Mouse (Mus musculus): ENCODE data around the gene Fyn. TPM values are rescaled to one million over a fixed set of nuclear protein-coding genes. Genes with fewer than 3 reads are reported as not detected.

Fyn gene
- polyA plus RNA-seq, 1 experiment from 2014 or later, result 15.1 TPM

- Histone ChIP-seq H3K9ac (no peak overlapping the region), H3K4me1 (no peaks in the 10 kb centered on the region), H3K4me2 (no peak overlapping the region), H3K36me3 (no peaks in the 10 kb centered on the region), H3K4me3 (no peak overlapping the region), H3K27me3 (replicated peaks) (peaks cover 10% of the 10 kb centered on the region; the same call in 1 of the 2 replicates), H3K9me3 (replicated peaks) (no peaks in the 10 kb centered on the region), H3K27ac (no peak overlapping the region)
- 76% methylated on average over 4 of the region's 4 CpGs for WGBS (ENCODE audit: insufficient replicate concordance)
- no peak for ATAC-seq
Measured at GRCm38 (mm10) chr10:39592501-39592900, 223.8 kb downstream of the Fyn start.

GRCm38 (mm10) chr10:39594716-39595115, 226.1 kb downstream of the Fyn start:
- Histone ChIP-seq H3K36me3 (no peaks in the 10 kb centered on the region), H3K4me1 (no peaks in the 10 kb centered on the region), H3K4me3 (no peak overlapping the region), H3K27ac (no peak overlapping the region), H3K9me3 (replicated peaks) (no peaks in the 10 kb centered on the region), H3K4me2 (no peak overlapping the region), H3K9ac (no peak overlapping the region), H3K27me3 (replicated peaks) (peaks cover 7% of the 10 kb centered on the region; the same call in 1 of the 2 replicates)
- ATAC-seq, result no peak
- 39% methylated on average over 1 of the region's 1 CpGs for WGBS (ENCODE audit: insufficient replicate concordance)

- Histone ChIP-seq H3K27ac (no peak overlapping the region), H3K9me3 (replicated peaks) (no peaks in the 10 kb centered on the region), H3K36me3 (no peaks in the 10 kb centered on the region), H3K4me3 (no peak overlapping the region), H3K4me2 (no peak overlapping the region), H3K9ac (no peak overlapping the region), H3K4me1 (no peaks in the 10 kb centered on the region), H3K27me3 (replicated peaks) (peaks cover 12% of the 10 kb centered on the region; the same call in 1 of the 2 replicates)
- ATAC-seq, result no peak
- WGBS (ENCODE audit: insufficient replicate concordance), result 21% methylated on average over 3 of the region's 3 CpGs
Measured at GRCm38 (mm10) chr10:39595862-39596261, 227.2 kb downstream of the Fyn start.

GRCm38 (mm10) chr10:39597116-39597791, 228.6 kb downstream of the Fyn start:
- no peak overlapping the region for H3K4me2 ChIP-seq
- no peaks in the 10 kb centered on the region for H3K4me1 ChIP-seq
- peaks cover 12% of the 10 kb centered on the region; the same call in 1 of the 2 replicates for H3K27me3 ChIP-seq (replicated peaks)
- 52% methylated on average over 9 of the region's 9 CpGs for WGBS (ENCODE audit: insufficient replicate concordance)
- no peak for ATAC-seq
- H3K9ac ChIP-seq, result no peak overlapping the region
- H3K27ac ChIP-seq, result no peak overlapping the region
- H3K36me3 ChIP-seq, result no peaks in the 10 kb centered on the region
- H3K9me3 ChIP-seq (replicated peaks), result no peaks in the 10 kb centered on the region
- no peak overlapping the region for H3K4me3 ChIP-seq

GRCm38 (mm10) chr10:39597792-39598183, 229.1 kb downstream of the Fyn start:
- ATAC-seq, result no peak
- H3K36me3 ChIP-seq, result no peaks in the 10 kb centered on the region
- no peak overlapping the region for H3K9ac ChIP-seq
- no peak overlapping the region for H3K4me3 ChIP-seq
- no peaks in the 10 kb centered on the region for H3K9me3 ChIP-seq (replicated peaks)
- H3K27me3 ChIP-seq (replicated peaks), result peaks cover 12% of the 10 kb centered on the region; the same call in 1 of the 2 replicates
- H3K27ac ChIP-seq, result no peak overlapping the region
- H3K4me1 ChIP-seq, result no peaks in the 10 kb centered on the region
- H3K4me2 ChIP-seq, result no peak overlapping the region
- WGBS (ENCODE audit: insufficient replicate concordance), result 44% methylated on average over 3 of the region's 3 CpGs

- no peaks in the 10 kb centered on the region for H3K36me3 ChIP-seq
- peaks cover 12% of the 10 kb centered on the region; the same call in 1 of the 2 replicates for H3K27me3 ChIP-seq (replicated peaks)
- H3K9me3 ChIP-seq (replicated peaks), result no peaks in the 10 kb centered on the region
- no peak overlapping the region for H3K9ac ChIP-seq
- 68% methylated on average over 4 of the region's 4 CpGs for WGBS (ENCODE audit: insufficient replicate concordance)
- H3K4me3 ChIP-seq, result no peak overlapping the region
- no peaks in the 10 kb centered on the region for H3K4me1 ChIP-seq
- H3K27ac ChIP-seq, result no peak overlapping the region
- H3K4me2 ChIP-seq, result no peak overlapping the region
- ATAC-seq, result no peak
Measured at GRCm38 (mm10) chr10:39599601-39600000, 230.9 kb downstream of the Fyn start.

GRCm38 (mm10) chr10:39600115-39600514, 231.5 kb downstream of the Fyn start:
- Histone ChIP-seq H3K36me3 (no peaks in the 10 kb centered on the region), H3K9ac (no peak overlapping the region), H3K27me3 (replicated peaks) (peaks cover 12% of the 10 kb centered on the region; the same call in 1 of the 2 replicates), H3K4me3 (no peak overlapping the region), H3K9me3 (replicated peaks) (no peaks in the 10 kb centered on the region), H3K27ac (no peak overlapping the region), H3K4me1 (no peaks in the 10 kb centered on the region), H3K4me2 (no peak overlapping the region)
- no peak for ATAC-seq
- WGBS (ENCODE audit: insufficient replicate concordance), result 33% methylated on average over 1 of the region's 1 CpGs

GRCm38 (mm10) chr10:39601068-39601467, 232.4 kb downstream of the Fyn start:
- no peak overlapping the region for H3K27ac ChIP-seq
- no peak for ATAC-seq
- H3K4me3 ChIP-seq, result no peak overlapping the region
- H3K4me2 ChIP-seq, result no peak overlapping the region
- peaks cover 12% of the 10 kb centered on the region; the same call in 1 of the 2 replicates for H3K27me3 ChIP-seq (replicated peaks)
- H3K9me3 ChIP-seq (replicated peaks), result no peaks in the 10 kb centered on the region
- no peak overlapping the region for H3K9ac ChIP-seq
- WGBS (ENCODE audit: insufficient replicate concordance), result 29% methylated on average over 5 of the region's 5 CpGs
- H3K4me1 ChIP-seq, result no peaks in the 10 kb centered on the region
- no peaks in the 10 kb centered on the region for H3K36me3 ChIP-seq

GRCm38 (mm10) chr10:39606434-39606833, 237.8 kb downstream of the Fyn start:
- no peak for ATAC-seq

GRCm38 (mm10) chr10:39611234-39611633, 242.6 kb downstream of the Fyn start:
- Histone ChIP-seq H3K27me3 (replicated peaks) (no peaks in the 10 kb centered on the region), H3K4me2 (no peak overlapping the region), H3K4me3 (no peak overlapping the region), H3K9ac (no peak overlapping the region), H3K36me3 (no peaks in the 10 kb centered on the region), H3K27ac (no peak overlapping the region), H3K9me3 (replicated peaks) (no peaks in the 10 kb centered on the region), H3K4me1 (peaks cover 20% of the 10 kb centered on the region)
- ATAC-seq, result no peak
- 64% methylated on average over 3 of the region's 3 CpGs for WGBS (ENCODE audit: insufficient replicate concordance)

More at GRCm38 (mm10) chr10:39606434-39606833, 237.8 kb downstream of the Fyn start:
- Histone ChIP-seq H3K27ac (no peak overlapping the region), H3K27me3 (replicated peaks) (no peaks in the 10 kb centered on the region), H3K9me3 (replicated peaks) (no peaks in the 10 kb centered on the region), H3K4me2 (no peak overlapping the region), H3K9ac (no peak overlapping the region), H3K4me3 (no peak overlapping the region), H3K36me3 (no peaks in the 10 kb centered on the region), H3K4me1 (no peaks in the 10 kb centered on the region)
- 76% methylated on average over 1 of the region's 1 CpGs for WGBS (ENCODE audit: insufficient replicate concordance)

- WGBS (ENCODE audit: insufficient replicate concordance), result 69% methylated on average over 2 of the region's 2 CpGs
- no peaks in the 10 kb centered on the region for H3K9me3 ChIP-seq (replicated peaks)
- no peaks in the 10 kb centered on the region for H3K27me3 ChIP-seq (replicated peaks)
- H3K4me1 ChIP-seq, result peaks cover 20% of the 10 kb centered on the region
- H3K4me2 ChIP-seq, result no peak overlapping the region
- no peak overlapping the region for H3K9ac ChIP-seq
- H3K4me3 ChIP-seq, result no peak overlapping the region
- no peaks in the 10 kb centered on the region for H3K36me3 ChIP-seq
- no peak overlapping the region for H3K27ac ChIP-seq
- ATAC-seq, result no peak
Measured at GRCm38 (mm10) chr10:39612131-39612530, 243.5 kb downstream of the Fyn start.

GRCm38 (mm10) chr10:39612633-39612988, 244.0 kb downstream of the Fyn start, which contains the start of gene Traf3ip2:
Traf3ip2 (plus strand) TSS chr10:39612934.
- 19% methylated on average over 4 of the region's 4 CpGs for WGBS (ENCODE audit: insufficient replicate concordance)
- ATAC-seq, result no peak; the same call in 1 of the 2 replicates
- no peaks in the 10 kb centered on the region for H3K9me3 ChIP-seq (replicated peaks)
- H3K36me3 ChIP-seq, result no peaks in the 10 kb centered on the region
- peak within 1 kb of the TSS; percentile 37 for H3K4me3 ChIP-seq
- no peaks in the 10 kb centered on the region for H3K27me3 ChIP-seq (replicated peaks)
- peaks cover 20% of the 10 kb centered on the region for H3K4me1 ChIP-seq
- peak within 1 kb of the TSS; percentile 68 for H3K27ac ChIP-seq
- peak within 1 kb of the TSS; percentile 69 for H3K4me2 ChIP-seq
- peak within 1 kb of the TSS; percentile 46; the same call in 1 of the 2 replicates for H3K9ac ChIP-seq
